Mouse (Mus musculus) layer of hippocampus, adult 9-10 months (tissue): ENCODE measurements around the gene Dok3.
A peak's percentile ranks its signal among the peaks of the same experiment; 100 is the strongest.

Source experiments
- DNase-seq: peaks from one replicate; pipeline ENCODE4 v3.0.0; 2022; ENCODE audit warnings: low spot score

The Dok3 gene

DNA sequence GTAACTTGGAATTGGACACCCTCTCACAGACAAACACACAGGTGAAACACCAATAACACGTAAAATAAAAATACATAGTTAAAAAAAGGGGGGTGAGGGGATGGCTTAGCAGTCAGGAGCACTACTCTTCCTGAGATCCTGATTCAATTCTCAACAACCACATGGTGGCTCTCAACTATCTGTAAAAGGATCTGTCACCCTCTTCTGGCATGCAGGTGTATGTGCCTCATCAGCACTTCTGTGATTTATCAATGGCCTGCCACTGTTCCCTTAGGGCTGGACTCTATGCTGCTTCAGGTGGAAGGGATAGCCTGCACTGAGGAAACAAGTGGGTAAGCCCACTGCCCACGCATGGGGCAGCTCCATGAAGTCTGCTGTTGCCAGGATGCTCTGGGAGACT, 11.8 kb upstream of the Dok3 start:
- DNase-seq, result no peak

DNA sequence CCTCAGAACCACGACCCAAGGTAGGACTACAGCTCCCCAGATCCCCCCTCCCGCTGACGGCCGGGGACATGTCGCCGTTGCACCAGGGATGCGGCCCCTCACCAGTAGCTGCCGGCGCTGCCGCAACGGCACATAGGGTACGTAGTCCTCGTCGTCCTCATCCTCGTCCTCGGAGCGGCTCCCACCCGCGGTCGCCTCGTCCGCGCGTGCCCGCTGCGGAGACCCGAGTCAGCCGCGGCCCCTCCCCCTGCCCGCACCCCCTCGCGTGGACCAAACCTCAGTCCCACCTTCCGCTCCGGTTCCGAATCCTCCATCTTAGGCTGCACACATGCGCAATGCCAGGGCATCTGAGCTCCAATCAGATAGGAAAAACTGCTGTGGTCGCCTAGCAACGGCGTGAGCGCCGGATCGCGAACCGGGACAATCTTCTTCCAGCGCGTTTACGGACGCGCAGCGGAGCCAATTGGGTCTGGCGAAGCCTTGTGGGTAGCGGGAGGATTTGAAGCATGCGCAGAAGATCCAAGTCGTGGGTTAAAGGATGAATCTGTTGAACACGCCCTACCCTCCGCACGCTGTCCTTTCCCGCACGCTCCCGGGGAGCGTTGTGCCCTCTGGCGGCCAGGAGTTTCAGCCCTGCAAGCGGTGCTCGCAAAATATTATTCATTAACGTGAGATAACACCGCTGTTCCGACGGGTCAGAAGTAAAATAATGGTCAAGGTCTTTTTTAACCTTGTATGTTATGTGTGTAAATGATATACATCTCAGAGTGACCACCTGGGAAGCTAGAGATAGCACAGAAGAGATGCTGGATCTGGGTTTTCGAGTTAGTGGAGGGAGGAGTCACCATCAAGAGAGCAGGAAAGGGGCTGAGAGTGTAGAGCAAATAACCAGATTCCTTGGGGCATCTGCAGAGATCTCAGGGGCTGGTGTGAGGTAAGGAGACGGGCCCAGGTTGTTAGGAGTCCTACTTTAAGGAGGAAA, 7.4 kb upstream of the Dok3 start, which contains the start of gene Ddx41:
Gene Ddx41 (minus strand): TSS at position 465 of the 982 bp plus-strand sequence.
- peak; percentile 100 for DNase-seq

DNA sequence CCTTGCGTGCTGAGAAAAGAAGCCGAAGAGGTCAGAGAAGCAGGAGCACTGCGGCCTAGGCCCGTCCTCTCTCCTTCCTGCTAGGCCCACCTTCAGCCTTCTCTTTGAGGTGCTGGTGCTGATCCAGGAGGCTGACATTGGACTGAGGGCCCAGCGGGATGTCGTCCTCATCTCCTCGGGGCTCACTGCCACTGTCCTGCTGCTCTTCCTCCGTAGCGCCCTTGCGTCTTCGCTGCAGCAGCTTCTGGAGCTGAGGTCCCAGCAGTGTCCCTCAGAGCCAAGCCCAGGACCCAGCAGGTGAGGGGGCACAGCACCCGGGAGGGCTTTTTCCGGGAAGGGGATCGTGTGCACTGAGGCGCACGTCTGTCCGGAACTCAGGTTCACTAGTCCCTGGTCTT, 6.7 kb upstream of the Dok3 start:
- DNase-seq, result no peak

DNA sequence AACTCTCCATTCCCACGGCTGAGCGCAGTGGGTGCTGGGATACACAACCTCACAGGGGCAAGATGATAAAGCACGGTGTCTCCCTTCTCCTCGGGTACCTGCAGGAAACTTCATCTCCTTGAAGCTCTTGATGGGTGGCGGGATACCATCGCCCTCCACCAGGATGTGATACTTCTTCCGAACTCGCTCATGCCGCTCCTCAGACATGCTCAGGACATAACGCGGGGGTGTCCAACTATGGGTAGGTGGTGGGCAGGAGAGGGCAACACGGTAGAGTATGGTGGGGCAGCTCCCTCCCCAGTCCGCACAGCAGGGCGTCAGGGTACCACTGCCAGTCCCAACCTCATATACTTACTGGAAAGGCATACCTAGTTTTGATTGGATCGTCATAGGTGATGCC, 6.1 kb upstream of the Dok3 start:
- no peak for DNase-seq

DNA sequence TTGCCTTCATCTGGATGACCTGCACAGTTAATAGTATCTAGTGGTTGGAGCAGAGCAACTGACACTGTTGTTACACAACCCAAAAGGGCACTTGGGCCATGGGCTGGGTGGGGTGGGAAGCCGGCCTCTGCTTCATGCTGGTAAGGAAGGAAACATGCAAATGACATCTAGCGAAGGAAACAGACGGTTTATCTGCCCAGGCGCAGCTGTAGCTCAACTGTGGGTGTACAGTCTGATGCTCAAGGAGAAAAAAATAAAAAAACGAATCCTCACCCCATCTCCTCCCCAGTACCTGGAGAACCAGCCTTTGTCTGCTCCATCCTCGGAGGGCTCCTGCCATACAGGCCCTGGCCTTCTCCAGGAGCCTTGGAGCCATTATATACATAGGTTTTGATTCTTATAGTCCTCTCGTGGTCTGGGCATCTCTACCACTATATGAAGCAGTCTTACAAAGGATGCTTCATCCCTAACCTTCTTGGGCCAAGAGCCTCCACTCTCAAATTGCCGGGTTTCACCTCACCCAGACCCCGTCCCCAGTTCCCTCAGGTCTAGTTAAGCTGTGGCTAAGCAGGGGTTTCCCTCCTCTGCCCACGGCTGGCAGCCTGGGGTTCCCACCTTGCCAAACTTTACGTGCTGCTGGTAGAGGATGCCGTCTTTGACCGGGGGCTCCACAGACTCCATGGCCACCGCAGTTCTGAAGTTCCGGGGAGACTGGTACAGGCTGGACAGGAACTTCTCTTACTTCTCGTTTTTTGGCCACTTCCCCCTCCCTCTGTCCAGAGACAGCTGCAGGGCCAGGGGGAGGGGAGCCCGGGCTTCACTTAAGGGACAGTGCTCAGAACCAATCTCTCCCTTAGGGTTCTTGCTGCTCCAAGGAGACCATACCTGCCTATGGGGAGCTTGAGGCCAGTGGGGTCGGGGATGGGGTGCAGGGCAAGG, 993 bp downstream of the Dok3 start:
- DNase-seq, result no peak

DNA sequence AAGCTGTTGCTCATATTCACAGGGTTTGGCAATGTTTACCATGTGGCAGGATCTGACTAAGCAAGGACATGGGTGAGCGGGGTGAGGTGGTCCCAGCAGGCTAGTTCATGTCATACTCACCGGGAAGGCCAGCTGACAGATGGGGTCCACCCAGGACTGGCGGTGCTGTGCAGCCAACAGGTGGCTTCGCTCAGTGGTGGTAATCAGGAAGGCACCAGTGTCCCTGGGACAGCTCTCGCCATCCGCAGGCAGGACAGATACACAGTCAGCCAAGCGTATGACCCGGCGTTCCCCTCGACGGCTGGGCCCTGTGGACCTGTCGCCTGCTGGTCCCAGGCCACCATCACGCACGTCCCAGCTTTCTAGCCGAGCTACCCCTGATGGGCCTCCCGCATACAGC, 1.9 kb downstream of the Dok3 start:
- DNase-seq, result no peak

DNA sequence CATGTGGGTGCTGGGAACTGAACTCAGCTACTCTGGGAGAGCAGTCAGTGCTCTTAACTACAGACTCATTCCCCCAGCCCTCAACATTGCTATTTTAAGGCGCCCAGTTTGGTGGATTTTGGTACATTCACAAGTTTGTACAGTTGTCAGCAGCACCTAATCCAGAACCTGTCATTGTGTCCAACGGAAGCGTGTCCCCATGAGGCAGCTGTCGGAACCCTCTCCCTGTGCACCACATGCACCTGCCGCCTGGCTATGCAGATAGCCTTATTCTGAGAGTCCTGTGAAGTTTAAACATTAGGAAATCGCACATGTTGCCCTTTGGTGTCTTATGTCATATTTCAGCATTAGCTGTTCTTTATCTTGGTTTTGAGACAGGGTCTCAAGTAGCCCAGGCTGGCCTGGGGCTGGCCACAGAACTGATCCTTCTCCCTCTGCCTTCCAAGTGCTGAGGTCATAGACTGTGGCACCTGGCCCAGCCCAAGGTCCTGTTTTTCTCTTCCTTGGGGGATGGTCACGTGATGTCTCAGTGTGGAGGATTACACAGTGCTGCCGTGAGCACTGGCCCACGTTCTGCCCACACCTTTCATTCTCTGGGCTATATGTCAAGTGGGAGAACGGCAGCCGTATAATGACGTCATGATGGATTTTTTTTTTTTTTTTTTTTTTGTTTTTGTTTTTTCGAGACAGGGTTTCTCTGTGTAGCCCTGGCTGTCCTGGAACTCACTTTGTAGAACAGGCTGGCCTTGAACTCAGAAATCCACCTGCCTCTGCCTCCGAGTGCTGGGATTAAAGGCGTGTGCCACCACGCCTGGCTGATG, 3.2 kb downstream of the Dok3 start:
- DNase-seq, result no peak

DNA sequence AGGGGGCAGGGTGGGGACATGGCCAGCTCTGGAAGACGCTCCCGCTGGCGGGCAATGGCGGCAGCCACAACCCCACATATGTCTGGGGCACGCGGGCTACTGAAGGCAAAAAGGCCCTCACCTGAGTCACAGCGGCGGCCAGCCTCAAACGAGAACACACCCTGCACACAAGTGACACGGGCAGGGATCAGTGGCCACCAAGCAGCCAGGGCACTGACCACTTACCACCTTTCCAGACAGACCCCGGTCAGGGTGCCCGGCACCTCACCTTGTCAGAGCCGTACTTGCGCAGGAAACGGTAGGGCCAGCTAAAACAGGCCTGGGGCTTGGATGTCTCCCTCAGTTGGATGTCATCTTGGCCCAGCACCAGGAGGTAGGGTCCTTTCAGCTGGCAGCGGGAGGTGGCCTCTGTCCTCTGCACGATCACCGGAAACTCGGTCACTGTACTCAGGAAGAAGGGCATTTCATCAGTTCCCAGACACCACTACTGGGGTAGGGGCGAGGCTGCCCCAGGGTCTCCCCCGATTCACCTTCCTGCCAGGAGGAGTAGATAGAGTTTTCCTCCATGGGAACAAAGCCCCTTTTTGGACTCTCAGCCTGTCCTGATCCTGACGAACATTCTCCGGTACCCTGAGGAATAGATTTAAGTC, 5.0 kb downstream of the Dok3 start:
- DNase-seq, result no peak

DNA sequence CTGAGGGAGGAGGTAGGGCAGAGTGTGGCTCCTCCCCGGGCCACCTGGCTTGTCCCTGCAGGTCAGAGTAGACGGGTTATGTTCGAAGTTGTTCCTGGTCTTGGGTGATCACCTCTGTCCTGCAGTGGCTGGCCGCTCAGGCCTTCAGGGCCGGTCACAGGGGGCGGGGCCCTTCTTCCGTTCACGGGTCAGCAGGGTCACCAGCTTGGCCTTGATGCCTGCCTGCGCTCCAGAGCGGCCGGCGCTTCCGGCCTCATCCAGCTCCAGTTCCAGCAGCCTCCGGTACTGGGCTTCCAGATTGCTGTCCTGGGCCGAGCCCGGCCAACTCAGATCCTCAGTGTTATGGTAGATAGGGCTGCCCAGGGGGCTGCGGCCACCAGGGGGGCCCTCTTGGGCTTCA, 5.8 kb downstream of the Dok3 start:
- DNase-seq, result no peak

DNA sequence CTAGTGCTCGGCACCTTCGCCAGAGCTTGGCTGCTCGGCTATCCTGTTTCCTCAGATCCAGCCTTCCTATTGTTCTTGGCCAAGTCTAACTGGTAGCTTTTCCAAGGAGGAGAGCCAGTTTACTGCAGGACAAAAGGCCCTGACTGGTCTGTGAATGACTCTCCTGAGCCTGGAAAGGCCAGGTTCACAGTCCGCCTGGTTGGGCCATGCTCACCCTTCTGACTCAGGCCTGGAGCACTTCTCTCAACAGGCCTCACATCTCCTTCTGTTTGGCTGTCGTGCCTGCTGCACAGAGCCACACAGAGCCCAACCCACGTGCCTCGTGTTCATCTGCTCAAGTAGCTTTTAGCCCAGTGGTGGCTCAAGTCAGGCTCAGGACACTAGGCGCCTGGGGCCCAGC, 6.4 kb downstream of the Dok3 start:
- DNase-seq, result no peak

DNA sequence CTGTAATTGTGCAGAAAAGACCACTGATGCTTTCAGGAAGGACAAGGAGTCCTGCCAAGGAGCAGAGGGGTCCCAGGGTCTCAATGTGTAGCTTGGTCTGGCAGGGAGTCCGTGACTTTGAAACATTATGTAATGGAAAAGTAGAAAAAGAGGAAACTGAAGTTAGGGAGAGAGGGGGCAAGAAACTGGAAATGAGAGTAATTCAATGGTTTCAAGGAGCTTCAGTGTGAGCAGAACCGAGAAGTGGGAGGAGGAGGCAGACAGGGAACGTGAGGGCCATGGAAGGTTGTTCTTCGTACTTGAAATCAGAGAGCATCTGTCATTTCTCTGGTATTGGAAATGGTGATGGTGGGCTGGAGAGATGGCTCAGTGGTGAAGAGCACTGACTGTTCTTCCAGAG, 9.5 kb downstream of the Dok3 start:
- DNase-seq, result no peak

DNA sequence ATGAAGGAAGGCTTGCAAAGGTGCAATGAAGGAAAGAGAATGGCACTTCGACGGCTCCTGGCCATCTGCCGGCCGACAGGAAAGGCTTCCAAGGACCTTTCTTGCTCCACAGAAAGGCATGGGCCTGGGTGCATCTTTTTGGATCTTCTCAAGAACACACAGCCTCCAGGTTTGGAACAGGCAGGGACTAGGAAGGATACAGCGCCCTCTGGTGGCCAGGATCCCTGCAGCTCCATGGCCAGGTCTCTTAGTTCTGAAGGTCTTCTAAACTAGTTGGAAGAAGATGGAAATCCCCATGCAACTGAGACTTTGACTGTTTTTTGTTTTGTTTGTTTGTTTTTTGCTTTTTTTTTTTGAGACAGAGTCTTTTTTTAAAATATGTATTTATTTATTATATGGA, 12.1 kb downstream of the Dok3 start:
- peak; percentile 86 for DNase-seq

DNA sequence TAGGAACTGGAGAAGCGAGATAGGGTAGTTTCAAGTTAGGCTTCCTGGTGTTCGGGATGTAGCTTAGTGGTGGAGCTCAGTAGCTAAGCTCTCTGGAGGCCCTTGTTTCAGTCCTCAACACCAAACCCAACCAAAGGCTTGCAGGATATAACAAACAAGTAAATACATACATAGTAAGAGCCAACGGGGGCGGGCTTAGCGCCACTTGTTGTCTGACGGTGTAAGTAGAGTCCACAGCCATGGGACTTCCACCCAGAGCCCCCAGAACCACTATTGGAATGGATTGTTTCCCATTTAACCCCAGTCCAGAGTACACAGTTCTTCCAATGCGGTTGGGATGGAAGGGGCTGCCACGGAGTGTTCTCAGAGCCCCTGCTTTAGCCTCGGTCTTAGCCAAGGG, 15.3 kb downstream of the Dok3 start:
- no peak for DNase-seq

DNA sequence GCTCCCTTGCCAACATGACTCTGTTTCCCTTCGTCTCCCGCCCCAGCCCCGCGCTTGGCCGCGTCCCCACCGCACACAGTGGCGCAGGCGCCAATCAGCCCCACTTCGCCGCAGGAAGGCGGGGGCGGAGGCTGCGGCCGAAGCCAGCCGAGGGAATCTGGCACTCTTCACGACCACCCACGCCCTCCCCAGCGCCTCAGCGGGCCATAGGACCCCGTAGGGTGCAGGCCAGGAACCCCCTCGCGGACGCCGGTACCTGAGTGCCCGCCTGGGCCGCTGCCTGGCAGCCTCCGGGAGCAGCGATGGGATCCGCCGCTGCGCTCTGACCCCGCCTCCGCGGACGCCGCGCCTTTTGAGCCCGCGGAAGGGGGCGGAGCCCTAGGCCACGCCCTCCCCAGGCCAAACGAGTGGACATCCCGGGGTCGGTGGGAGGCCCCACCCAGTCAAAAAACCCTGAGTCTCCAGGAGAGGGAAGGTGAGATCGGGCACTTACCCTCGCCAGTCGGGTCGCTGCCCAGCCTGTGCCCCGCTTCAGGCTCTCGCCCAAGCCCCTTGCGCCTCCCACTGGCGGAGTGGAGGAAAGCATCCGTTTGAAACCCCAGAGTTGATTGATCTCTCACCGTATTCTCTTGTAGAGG, 15.9 kb downstream of the Dok3 start, which contains the start of gene Pdlim7:
Gene Pdlim7 (minus strand): TSS at position 566 of the 638 bp plus-strand sequence.
- DNase-seq, result no peak

DNA sequence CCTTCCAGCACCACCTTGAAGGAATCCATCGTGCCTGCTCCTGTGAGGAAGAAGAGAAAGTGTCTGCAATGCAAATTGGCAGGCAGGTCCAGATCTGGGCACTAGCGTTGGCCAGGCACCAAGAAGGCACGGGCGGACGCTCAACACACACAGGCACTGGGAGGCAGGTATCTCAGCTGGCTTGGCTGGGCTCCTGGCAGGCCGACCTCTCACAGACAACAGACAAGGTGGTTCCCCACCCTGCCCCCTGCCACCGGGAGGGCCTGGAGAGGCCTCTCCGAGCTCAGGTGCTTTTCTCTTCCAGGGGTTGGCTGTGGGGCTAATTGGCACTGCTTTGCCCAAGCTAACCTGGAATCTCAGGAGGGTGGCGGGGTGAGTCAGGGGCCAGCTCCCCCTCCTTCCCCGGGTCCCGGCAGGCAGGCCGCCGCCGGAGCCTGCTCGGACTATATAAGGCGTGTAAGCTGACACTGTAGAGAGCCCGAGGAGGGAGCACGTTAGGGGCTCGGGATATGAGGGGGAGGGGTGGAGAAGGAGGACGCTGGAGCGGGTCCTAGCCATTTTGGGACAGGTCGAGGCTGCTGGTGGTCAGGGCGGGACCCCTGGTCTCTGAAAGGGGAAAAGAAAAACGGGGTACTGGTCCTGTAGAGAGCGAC, 16.6 kb downstream of the Dok3 start:
- DNase-seq, result no peak

DNA sequence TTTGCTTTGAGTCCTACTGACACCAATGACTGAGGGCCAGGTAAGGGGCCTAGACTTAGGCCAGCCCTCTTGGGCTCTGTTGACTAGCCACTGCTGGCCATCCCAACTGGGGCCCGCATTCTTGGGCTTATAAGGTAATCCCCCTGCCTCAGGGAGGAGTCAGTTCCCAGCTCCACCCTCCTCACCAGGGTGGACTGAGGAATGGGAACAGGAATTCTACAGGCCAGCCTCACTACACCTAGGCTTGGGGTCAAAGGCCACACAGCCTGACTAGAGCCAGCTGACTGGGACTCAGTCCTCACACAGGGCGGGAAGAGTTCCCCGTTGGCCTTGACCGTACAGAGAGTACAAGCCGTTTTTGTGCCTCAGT, 17.6 kb downstream of the Dok3 start:
- no peak for DNase-seq

DNA sequence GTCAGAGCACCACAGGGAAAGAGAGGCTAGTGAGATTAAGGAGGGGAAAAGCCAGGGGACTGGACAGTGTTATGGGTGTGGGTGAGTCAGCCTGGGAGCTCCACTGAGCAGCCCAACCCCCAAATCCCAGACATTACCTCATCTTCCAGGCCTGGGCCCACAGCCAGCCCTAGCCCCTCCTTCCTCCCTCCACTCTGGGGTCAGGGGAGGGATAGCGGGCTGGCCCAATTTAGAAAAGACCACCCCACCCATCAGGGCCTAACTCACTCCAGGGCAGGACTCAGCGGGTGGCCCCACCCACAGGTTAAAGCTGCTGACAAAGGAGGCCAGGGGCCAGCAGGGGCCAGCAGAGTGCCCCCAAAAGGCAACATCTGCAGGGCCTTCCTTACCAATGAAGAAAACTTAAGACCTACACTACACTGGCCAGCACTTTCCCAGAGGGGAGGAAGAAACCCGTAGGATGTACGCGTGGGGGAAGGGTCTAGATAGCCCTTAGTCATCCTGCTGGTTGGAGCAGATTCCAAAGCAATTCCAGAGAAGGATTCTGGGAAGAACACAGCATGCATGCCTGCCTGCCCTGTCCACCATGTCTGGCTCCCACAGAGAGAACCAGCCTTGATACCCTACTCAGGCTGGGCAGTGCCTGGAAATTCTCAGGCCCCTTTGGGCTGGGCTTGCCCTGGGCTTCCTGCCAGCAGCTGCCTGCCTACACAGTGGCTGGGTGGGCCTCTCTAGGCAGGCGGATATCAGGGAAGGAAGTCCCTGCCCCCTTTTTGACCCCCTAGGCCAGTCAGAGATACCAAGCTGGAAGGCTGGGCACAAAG, 18.2 kb downstream of the Dok3 start:
- no peak for DNase-seq

DNA sequence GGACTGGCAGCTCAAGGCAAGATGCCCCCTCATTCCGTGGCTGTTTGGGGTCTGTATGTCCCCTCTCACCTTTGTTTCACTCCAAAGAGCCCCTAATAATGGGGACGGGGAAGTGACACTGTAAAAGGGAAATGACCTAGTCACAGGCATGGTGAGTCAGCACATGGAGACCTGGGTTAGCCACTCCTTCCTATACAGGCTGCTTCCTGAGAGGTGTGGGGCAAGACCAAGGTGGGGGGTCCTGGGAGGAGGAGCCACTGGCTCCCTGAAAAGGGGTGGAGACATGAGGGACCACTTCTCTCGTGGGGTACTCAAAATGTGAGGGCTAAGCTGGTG, 18.8 kb downstream of the Dok3 start:
- DNase-seq, result no peak

DNA sequence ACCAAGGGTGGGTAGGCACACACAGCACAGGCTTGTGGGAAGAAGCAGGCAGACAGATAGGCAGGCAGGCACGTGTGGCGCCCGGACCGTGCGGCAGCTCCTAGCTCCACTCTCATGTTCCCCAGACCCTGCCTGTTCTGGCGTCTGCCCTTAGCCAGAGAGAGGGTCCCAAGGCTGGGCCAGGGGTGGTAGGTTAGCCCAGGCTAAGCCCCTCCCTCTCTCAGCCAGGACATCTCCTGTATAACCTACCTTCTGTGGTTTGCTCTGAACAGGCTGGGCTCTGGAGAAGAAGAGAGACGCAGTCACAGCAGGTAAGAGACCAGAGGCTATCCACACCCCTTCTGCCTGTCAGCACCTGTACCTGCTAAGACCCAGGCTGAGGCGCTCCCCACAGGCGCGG, 20.6 kb downstream of the Dok3 start:
- DNase-seq, result no peak

DNA sequence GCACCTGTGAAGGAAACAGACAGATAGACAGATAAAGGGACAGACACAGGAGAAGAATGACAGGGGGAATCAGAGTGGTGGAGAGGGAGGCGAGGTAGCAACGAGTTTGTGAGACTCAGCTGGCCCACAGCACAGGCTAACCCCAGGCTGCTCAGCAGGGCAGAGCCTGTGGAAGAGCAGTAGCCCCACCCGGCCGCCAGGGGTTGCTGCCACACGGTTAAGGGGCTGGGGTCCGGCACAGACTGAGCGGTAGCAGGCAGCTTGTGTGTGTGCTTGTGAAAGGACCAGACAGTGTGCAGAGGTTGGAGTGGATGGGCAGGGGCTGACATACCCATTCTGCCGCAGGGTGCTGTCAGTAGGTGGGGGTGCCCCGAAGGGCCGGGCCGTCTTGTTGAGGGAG, 21.2 kb downstream of the Dok3 start:
- DNase-seq, result no peak
